Mouse (Mus musculus): ENCODE data around the gene Prkn. TPM values are rescaled to one million over a fixed set of nuclear protein-coding genes. Genes with fewer than 3 reads are reported as not detected.

Prkn gene
- total and polyA plus RNA-seq, 2 experiments, result 2.5 to 8.9 TPM

GRCm38 (mm10) chr17:12037574-12037973 is 1197.4 kb downstream of the Prkn start:
- Histone ChIP-seq H3K27ac (replicated peaks; ENCODE audit: insufficient read depth, low read depth, low read length) (no peak overlapping the region), H3K27me3 (ENCODE audit: control insufficient read depth, insufficient read depth, low read length) (no peaks in the 10 kb centered on the region), H3K36me3 (ENCODE audit: control insufficient read depth, insufficient read depth, low read length) (no peaks in the 10 kb centered on the region), H3K79me2 (ENCODE audit: control insufficient read depth, insufficient read depth, low read length) (no peaks in the 10 kb centered on the region), H3K4me3 (ENCODE audit: insufficient read depth, low read depth, low read length) (no peak overlapping the region), H3K4me1 (ENCODE audit: control insufficient read depth, insufficient read depth, low read length) (no peaks in the 10 kb centered on the region), H3K9ac (ENCODE audit: low read depth, low read length) (no peak overlapping the region)
- 85% methylated on average over 2 of the region's 2 CpGs for WGBS
- TF ChIP-seq POLR2A (IDR thresholded peaks at IDR 0.05; ENCODE audit: extremely low read depth, insufficient read depth, low read length) (no peak), CTCF (IDR thresholded peaks at IDR 0.05; ENCODE audit: low read depth, low read length) (no peak)
- no peak for DNase-seq (ENCODE audit: extremely low read depth, low read depth, low spot score)

GRCm38 (mm10) chr17:12038499-12038898 is 1198.3 kb downstream of the Prkn start:
- Histone ChIP-seq H3K9ac (ENCODE audit: low read depth, low read length) (no peak overlapping the region), H3K27ac (replicated peaks; ENCODE audit: insufficient read depth, low read depth, low read length) (no peak overlapping the region), H3K4me3 (ENCODE audit: insufficient read depth, low read depth, low read length) (no peak overlapping the region), H3K27me3 (ENCODE audit: control insufficient read depth, insufficient read depth, low read length) (no peaks in the 10 kb centered on the region; the same call in 1 of the 2 replicates), H3K79me2 (ENCODE audit: control insufficient read depth, insufficient read depth, low read length) (no peaks in the 10 kb centered on the region), H3K4me1 (ENCODE audit: control insufficient read depth, insufficient read depth, low read length) (no peaks in the 10 kb centered on the region), H3K36me3 (ENCODE audit: control insufficient read depth, insufficient read depth, low read length) (no peaks in the 10 kb centered on the region)
- TF ChIP-seq POLR2A (IDR thresholded peaks at IDR 0.05; ENCODE audit: extremely low read depth, insufficient read depth, low read length), result no peak
- TF ChIP-seq CTCF (IDR thresholded peaks at IDR 0.05; ENCODE audit: low read depth, low read length), result no peak
- no peak for DNase-seq (ENCODE audit: extremely low read depth, low read depth, low spot score)
- 63% methylated on average over 6 of the region's 6 CpGs for WGBS

- H3K9ac ChIP-seq (ENCODE audit: low read depth, low read length), result no peak overlapping the region
- TF ChIP-seq CTCF (IDR thresholded peaks at IDR 0.05; ENCODE audit: low read depth, low read length), result peak; percentile 97
- TF ChIP-seq POLR2A (IDR thresholded peaks at IDR 0.05; ENCODE audit: extremely low read depth, insufficient read depth, low read length), result no peak
- no peak overlapping the region; the same call in 1 of the 2 replicates for H3K4me3 ChIP-seq (ENCODE audit: insufficient read depth, low read depth, low read length)
- no peaks in the 10 kb centered on the region for H3K36me3 ChIP-seq (ENCODE audit: control insufficient read depth, insufficient read depth, low read length)
- H3K79me2 ChIP-seq (ENCODE audit: control insufficient read depth, insufficient read depth, low read length), result no peaks in the 10 kb centered on the region
- no peaks in the 10 kb centered on the region; the same call in 1 of the 2 replicates for H3K27me3 ChIP-seq (ENCODE audit: control insufficient read depth, insufficient read depth, low read length)
- H3K4me1 ChIP-seq (ENCODE audit: control insufficient read depth, insufficient read depth, low read length), result no peaks in the 10 kb centered on the region
- no peak overlapping the region for H3K27ac ChIP-seq (replicated peaks; ENCODE audit: insufficient read depth, low read depth, low read length)
- under 1% methylated on average over 9 of the region's 9 CpGs for WGBS
- peak; percentile 19 for DNase-seq (ENCODE audit: extremely low read depth, low read depth, low spot score)
These were observed 1199.0 kb downstream of the Prkn start for GRCm38 (mm10) chr17:12039188-12039587.

- no peaks in the 10 kb centered on the region for H3K36me3 ChIP-seq (ENCODE audit: control insufficient read depth, insufficient read depth, low read length)
- no peak for DNase-seq (ENCODE audit: extremely low read depth, low read depth, low spot score)
- TF ChIP-seq CTCF (IDR thresholded peaks at IDR 0.05; ENCODE audit: low read depth, low read length) (no peak), POLR2A (IDR thresholded peaks at IDR 0.05; ENCODE audit: extremely low read depth, insufficient read depth, low read length) (no peak)
- no peaks in the 10 kb centered on the region for H3K79me2 ChIP-seq (ENCODE audit: control insufficient read depth, insufficient read depth, low read length)
- no peak overlapping the region for H3K9ac ChIP-seq (ENCODE audit: low read depth, low read length)
- H3K4me3 ChIP-seq (ENCODE audit: insufficient read depth, low read depth, low read length), result no peak overlapping the region
- 53% methylated on average over 3 of the region's 3 CpGs for WGBS
- no peak overlapping the region for H3K27ac ChIP-seq (replicated peaks; ENCODE audit: insufficient read depth, low read depth, low read length)
- H3K4me1 ChIP-seq (ENCODE audit: control insufficient read depth, insufficient read depth, low read length), result no peaks in the 10 kb centered on the region
- H3K27me3 ChIP-seq (ENCODE audit: control insufficient read depth, insufficient read depth, low read length), result no peaks in the 10 kb centered on the region; the same call in 1 of the 2 replicates
These were observed 1199.7 kb downstream of the Prkn start for GRCm38 (mm10) chr17:12039922-12040321.

- Histone ChIP-seq H3K36me3 (ENCODE audit: control insufficient read depth, insufficient read depth, low read length) (no peaks in the 10 kb centered on the region), H3K27ac (replicated peaks; ENCODE audit: insufficient read depth, low read depth, low read length) (no peak overlapping the region), H3K4me3 (ENCODE audit: insufficient read depth, low read depth, low read length) (no peak overlapping the region), H3K9ac (ENCODE audit: low read depth, low read length) (no peak overlapping the region), H3K79me2 (ENCODE audit: control insufficient read depth, insufficient read depth, low read length) (no peaks in the 10 kb centered on the region), H3K27me3 (ENCODE audit: control insufficient read depth, insufficient read depth, low read length) (no peaks in the 10 kb centered on the region; the same call in 1 of the 2 replicates), H3K4me1 (ENCODE audit: control insufficient read depth, insufficient read depth, low read length) (no peaks in the 10 kb centered on the region)
- DNase-seq (ENCODE audit: extremely low read depth, low read depth, low spot score), result no peak
- 78% methylated on average over 5 of the region's 5 CpGs for WGBS
- no peak for TF ChIP-seq CTCF (IDR thresholded peaks at IDR 0.05; ENCODE audit: low read depth, low read length)
- TF ChIP-seq POLR2A (IDR thresholded peaks at IDR 0.05; ENCODE audit: extremely low read depth, insufficient read depth, low read length), result no peak
These were observed 1200.4 kb downstream of the Prkn start for GRCm38 (mm10) chr17:12040546-12040945.

GRCm38 (mm10) chr17:12041091-12041655 is 1201.0 kb downstream of the Prkn start:
- Histone ChIP-seq H3K27me3 (ENCODE audit: control insufficient read depth, insufficient read depth, low read length) (no peaks in the 10 kb centered on the region; the same call in 1 of the 2 replicates), H3K9ac (ENCODE audit: low read depth, low read length) (no peak overlapping the region), H3K36me3 (ENCODE audit: control insufficient read depth, insufficient read depth, low read length) (no peaks in the 10 kb centered on the region), H3K27ac (replicated peaks; ENCODE audit: insufficient read depth, low read depth, low read length) (no peak overlapping the region), H3K79me2 (ENCODE audit: control insufficient read depth, insufficient read depth, low read length) (no peaks in the 10 kb centered on the region), H3K4me3 (ENCODE audit: insufficient read depth, low read depth, low read length) (no peak overlapping the region), H3K4me1 (ENCODE audit: control insufficient read depth, insufficient read depth, low read length) (no peaks in the 10 kb centered on the region)
- no peak for DNase-seq (ENCODE audit: extremely low read depth, low read depth, low spot score)
- TF ChIP-seq CTCF (IDR thresholded peaks at IDR 0.05; ENCODE audit: low read depth, low read length) (no peak), POLR2A (IDR thresholded peaks at IDR 0.05; ENCODE audit: extremely low read depth, insufficient read depth, low read length) (no peak)
- WGBS, result 89% methylated on average over 5 of the region's 5 CpGs

Data from liver, adult 2 months (tissue).